Mouse (Mus musculus) E14TG2a.4 (cell line): ENCODE results near the gene Bend3.

ENCODE experiments used
- CTCF ChIP-seq: conservative IDR thresholded peaks from 2 replicates; pipeline ENCODE4 v1.5.1; 2014; ENCODE audit warnings: low read length
- POU5F1 ChIP-seq: IDR thresholded peaks from 2 replicates; pipeline ENCODE4 v1.6.1; 2014; ENCODE audit warnings: low read length, borderline replicate concordance

GRCm38 (mm10) chr10:43550923-43551322 is 72.3 kb downstream of the Bend3 start:
- TF ChIP-seq CTCF (no peak), POU5F1 (no peak)
